Mouse (Mus musculus): ENCODE results near the gene Tulp4. TPM values are rescaled to one million over a fixed set of nuclear protein-coding genes. Genes with fewer than 3 reads are reported as not detected.

Gene Tulp4
- 100 to 1,000 TPM; 103 to 106 TPM for total RNA-seq (2021)
- long read RNA-seq, experiment 1, partial matches to known transcripts = 37 of 50 reads
- long read RNA-seq, experiment 1, other reads (novel, unspliced or antisense) = 13 of 50 reads
- long read RNA-seq, experiment 2, partial matches to known transcripts = 63 of 72 reads
- long read RNA-seq, experiment 2, other reads (novel, unspliced or antisense) = 8 of 72 reads

DNA sequence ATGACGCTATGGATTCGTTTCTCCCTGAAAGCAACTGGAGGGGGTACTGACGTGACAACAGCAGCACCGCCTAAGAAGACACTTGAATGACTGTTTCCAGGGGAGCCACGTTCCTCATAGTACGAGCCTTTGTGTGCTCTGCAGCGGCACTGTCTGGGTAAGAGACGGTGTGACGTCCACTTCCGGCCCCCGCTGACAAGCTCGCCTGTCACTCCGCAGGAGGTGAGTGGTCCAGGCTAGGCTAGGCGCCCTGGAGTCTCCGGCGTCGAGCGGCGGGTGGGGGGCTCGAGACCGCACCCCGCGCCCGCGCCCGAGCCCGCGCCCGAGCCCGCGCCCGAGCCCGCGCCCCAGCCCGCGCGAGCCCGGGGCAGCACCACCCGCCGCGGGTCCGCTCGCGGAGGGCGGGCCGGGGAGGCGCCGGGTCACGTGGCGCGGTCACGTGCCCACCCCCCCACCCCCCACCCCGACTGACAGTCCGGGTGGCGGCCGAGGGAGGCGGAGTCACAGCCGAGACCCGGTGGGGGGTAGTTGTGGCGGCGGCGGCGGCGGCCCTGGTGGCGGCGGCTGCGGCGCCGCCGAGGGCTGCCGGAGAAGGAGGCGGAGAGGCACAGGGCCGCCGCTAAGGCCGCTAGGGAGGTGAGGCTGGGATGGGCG, at the start of gene Tulp4:
Gene Tulp4, plus strand, starts transcription at position 77 of the 654 bp plus-strand sequence.
- intact Hi-C loops (cut with DNase I) = loop anchor here (5.0 kb wide), 1 partner anchor 51 kb away; no protein-coding TSS in a partner anchor
- peak; percentile 78 to 81 for DNase-seq

GRCm38 (mm10) chr17:6062793-6063192, 43.4 kb upstream of the Tulp4 start:
- no peak for DNase-seq
- intact Hi-C loops (cut with DNase I) = no loop called here

- intact Hi-C loops (cut with DNase I) = no loop called here
- no peak for DNase-seq
These were observed 42.7 kb upstream of the Tulp4 start for GRCm38 (mm10) chr17:6063532-6063931.

DNA sequence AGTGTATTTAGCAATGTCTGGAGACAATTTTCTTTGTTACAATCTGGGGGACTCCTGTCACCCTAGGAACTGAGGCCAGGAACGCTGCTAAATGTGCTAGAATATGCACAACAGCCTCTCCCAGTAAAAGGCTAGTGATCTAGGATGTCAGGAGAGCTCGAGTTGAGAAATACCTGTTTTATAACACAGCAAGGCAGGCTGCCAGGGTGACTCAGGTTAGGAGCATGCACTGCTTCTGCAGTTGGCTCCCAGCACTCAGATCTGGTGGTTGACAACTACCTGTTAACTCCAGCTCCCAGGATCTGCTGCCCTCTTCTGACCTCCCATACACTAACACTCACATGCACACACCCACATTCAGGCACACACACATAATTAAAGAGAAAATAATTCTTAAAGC, 40.2 kb upstream of the Tulp4 start:
- DNase-seq = no peak
- intact Hi-C loops (cut with DNase I) = no loop called here

DNA sequence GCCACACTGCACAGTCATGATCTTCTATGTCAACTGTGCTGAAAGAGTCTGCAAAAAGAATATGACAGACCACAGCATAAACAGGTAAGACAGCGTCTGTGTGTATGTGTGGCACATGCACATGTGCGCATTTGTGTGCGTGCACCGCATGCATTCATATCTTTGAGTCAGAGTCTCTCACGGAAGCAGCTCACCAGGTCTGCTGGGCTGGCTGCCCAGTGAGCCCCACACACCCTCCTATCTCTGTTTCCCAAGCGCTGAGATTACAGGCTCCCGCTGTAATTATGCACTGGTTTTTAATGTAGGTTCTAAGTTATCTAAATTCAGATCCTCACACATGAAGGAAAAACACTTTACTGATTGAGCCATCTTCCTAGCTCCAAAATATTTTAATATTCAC, 38.6 kb upstream of the Tulp4 start:
- intact Hi-C loops (cut with DNase I) = no loop called here
- no peak for DNase-seq

DNA sequence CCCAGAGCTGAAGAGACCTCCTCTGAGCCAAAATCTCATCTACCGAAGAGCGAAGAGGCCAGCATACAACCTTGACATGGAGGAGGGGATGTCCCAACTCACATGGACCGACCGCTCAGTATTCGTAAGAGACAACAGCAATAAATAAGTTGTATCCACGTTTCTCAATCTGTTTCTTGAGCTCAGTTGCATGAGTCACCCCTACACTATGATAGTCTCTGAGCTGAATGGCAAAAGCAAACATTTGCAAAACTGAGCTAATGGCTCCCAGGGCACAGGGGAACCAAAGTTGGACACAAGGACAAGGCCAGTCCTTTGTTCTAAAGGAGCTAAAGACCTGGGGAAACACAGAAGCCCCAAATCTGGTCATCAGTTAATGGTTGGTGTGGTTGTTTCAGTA, 36.4 kb upstream of the Tulp4 start:
- intact Hi-C loops (cut with DNase I) = no loop called here
- no peak for DNase-seq

GRCm38 (mm10) chr17:6073405-6073804, 32.8 kb upstream of the Tulp4 start:
- intact Hi-C loops (cut with DNase I) = no loop called here
- no peak for DNase-seq

DNA sequence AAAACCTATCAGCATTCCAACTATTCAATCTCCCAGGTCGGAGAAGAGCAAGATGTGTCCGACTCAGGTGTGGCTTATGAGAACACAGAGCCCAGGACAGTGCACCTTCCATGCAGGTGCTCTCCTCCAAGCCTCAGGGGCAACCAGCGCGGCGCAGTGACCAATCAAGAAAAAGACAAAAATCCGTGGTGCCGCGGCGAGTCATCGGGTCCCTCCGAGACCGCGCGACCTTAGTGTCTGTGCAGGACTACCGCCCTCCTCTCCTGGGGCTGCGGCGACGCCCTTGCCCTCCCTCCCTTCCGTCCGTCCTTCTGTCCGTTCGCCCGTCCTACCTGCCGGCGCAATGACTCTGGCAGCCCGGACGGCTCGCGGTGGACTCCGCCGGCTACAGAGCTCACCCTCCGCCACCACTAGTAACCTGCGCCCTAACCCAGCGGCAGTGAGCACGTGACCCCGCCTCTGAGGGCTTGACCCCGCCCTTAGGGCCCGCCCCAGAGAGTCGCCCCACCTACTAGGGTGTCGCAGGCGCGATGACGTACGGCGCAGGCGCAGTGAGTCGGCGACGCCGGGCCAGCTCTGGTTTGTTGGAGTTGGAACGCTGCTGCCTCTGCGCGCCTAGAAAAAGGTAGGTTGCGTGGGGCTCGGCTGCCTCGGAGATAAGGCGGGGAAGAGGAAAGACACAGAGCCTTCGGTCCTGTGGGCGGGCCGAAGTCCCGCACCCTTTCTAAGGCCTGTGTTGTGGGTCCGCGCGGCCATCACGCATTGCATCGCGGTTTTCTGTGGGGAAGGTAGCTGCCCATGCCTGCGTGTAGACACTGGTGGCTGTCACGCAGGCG, 26.7 kb upstream of the Tulp4 start, which contains the start of the genes Serac1 and Gtf2h5:
Gene Serac1, minus strand, starts transcription at position 455 of the 836 bp plus-strand sequence.
Gene Gtf2h5, plus strand, starts transcription at position 500 of the 836 bp plus-strand sequence.
- DNase-seq = peak; percentile 97
- intact Hi-C loops (cut with DNase I) = no loop called here

DNA sequence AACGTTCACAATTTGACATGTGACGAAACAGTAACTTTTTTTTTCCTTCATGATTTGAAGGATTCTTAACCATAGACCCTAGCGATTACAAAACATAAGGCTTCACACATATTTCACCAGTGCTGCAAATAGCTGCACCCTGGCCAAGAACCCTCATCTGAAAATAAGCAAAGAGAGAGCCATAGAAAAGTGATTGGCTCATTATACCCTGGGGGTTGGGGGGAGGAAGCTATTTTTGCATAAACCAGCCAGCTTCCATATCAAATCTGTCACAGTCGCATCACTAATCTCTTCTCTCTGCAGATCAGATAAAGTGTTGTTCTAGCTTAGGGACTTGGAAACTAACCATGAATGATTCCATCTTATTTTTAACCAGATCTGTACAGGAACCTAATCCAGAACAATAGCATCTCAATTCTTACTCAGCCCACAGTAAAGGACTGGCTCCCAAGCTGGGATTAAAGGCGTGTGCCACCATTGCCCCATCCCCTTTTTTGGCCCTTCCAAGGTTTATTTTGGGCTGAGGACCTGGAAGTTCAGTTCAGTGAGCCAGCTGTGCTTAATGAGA, 22.8 kb upstream of the Tulp4 start:
- intact Hi-C loops (cut with DNase I) = no loop called here
- DNase-seq = no peak

DNA sequence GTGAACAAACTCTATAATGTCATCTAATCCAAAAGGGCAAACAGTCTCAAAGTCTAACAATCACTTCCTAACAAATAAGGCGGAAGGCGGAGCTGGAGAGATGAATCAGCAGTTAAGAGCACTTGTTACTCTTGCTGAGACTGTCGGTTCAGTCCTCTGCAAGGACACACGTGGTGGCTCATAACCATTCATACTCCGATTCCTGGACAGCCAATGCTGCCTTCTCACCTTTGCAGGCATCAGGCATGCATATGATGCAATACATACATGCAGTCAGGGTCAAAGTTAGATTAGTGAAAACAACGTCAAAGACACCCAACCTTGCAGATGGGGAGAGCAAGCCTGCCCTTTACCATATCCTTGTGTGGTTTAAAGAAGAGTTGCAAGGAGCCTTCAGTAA, 14.6 kb upstream of the Tulp4 start:
- intact Hi-C loops (cut with DNase I) = no loop called here
- DNase-seq = no peak

- intact Hi-C loops (cut with DNase I) = no loop called here
- DNase-seq = no peak
These were observed 10.7 kb upstream of the Tulp4 start for GRCm38 (mm10) chr17:6095579-6095978.

DNA sequence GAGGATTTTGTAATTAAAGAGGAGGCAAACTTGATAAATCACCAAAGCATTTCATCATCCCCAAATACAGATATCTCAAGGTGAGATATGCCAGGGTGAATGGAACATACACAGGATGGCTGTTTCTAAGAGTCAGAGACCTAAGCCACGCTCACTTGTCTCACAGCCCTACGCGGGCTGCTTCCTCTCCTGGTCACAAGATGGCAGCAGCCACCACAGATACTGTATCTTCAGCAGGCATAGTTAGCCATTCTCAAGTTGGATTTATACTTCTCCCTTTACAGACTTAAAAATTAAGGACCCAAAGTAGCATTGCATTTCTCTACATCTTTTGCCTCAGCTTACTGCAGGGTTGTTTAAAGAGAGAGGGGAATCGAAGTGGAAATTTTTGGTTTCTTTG, 8.4 kb upstream of the Tulp4 start:
- DNase-seq = peak in 1 of 2 experiments; percentile 40
- intact Hi-C loops (cut with DNase I) = no loop called here

DNA sequence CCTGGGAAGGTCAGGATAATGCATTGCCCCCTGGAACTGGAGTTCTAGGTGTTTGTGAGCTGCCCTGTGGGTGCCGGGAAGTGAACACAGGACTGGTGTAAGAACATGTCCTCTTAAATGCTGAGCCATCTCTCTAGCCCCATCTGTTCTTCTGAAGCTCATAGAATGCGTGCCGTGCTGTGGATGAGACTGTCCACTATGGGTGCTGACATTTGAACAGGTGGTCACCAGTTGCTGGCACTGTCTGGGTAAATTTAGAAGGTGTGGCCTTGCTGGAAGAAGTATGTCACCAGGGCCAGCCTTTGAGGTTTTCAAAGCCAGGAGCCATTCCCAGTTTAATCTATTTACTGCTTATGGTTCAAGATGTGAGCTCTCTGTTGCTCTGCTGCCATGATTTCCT, 4.0 kb upstream of the Tulp4 start:
- no peak for DNase-seq
- intact Hi-C loops (cut with DNase I) = no loop called here

DNA sequence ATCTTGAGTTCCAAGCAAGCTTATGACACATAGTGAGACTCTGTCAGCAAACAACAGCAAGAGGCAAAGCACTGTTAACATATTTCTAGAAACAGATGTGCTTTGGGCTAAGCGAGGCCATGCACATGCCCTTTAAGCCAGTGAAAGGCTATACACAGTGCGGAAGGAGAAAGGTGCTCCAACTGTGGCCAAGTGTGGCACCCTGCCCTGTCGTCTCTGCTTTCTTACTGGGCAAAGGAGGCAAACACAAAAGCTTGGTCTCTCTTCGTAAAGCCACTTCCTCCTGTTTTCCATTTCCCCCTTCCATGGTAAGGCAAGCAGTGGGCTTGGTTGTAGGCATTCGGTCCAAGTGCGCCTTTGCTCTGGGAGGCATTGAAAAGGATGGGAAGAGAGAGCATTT, 2.7 kb upstream of the Tulp4 start:
- intact Hi-C loops (cut with DNase I) = no loop called here
- DNase-seq = no peak

DNA sequence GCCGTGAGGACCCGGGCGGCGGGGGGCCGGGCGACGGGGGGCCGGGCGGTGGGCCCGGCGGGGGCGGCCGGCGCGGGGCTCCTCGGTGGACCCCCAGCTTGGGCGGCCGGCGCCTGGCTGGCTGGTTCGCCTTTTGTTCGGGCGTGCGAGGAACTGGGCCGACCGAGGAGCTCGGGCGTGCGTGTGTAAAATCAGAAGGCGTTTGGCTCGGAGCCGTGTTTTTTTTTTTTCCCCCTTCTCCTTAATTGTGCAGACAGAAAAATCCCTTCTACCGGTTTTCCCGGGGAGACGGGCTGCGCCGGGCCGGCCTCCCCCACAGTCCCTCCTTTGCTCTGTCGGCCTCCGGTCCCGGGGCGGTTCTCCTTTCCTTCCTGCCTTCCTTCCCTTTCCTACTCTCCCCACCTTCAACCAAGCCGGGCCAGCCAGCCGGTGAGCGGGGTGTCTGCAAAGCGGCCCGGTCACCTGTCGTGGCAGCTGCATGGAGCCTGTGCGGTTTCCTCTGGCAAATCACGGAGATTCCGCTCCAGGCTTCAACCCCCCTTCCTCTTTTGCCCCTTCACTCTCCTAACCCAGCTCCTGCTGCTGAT, 871 bp downstream of the Tulp4 start:
- DNase-seq = peak; percentile 26 to 48
- intact Hi-C loops (cut with DNase I) = loop anchor here (5.0 kb wide), 1 partner anchor 50 kb away; no protein-coding TSS in a partner anchor

DNA sequence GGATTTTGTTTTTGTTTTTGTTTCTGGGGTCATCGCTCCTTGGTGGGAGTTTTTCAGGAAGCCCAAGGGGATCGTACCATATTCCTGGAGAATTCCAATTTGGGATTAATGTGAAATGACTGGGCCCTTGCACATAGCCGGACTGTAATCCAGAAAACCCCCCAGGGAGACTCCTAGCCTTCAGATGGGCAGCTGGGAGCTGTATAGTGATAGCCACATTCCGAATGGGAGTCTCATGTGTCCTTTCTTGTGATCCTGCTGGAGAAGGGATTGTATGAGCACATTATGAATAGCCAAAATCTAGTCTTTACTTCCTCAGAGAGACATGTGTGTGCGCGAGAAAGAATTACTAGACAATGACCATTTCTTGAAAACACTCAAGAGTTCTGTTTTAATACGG, 1.9 kb downstream of the Tulp4 start:
- intact Hi-C loops (cut with DNase I) = loop anchor here (5.0 kb wide), 1 partner anchor 49 kb away; no protein-coding TSS in a partner anchor
- no peak for DNase-seq

GRCm38 (mm10) chr17:6110956-6111355, 4.7 kb downstream of the Tulp4 start:
- intact Hi-C loops (cut with DNase I) = no loop called here
- no peak for DNase-seq

GRCm38 (mm10) chr17:6113653-6114052, 7.4 kb downstream of the Tulp4 start:
- intact Hi-C loops (cut with DNase I) = no loop called here
- DNase-seq = no peak

DNA sequence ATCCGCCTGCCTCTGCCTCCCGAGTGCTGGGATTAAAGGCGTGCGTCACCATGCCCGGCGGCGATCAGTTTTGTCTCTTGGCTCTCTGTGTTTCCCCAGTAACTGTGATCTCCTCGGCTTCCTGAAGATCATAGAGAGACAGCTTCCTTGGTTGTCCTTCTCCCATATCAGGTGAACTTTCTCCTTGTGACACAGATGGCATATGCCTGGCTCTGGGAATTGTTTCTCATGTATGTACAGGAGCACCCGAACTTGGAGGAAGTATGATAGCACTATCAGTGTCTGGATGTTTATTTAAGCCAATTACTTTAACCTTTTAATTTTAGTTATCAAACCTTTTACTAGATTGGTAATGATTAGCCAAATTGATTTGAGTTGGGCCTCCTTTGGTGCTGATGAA, 8.8 kb downstream of the Tulp4 start:
- DNase-seq = no peak
- intact Hi-C loops (cut with DNase I) = no loop called here

GRCm38 (mm10) chr17:6117148-6117725, 11.0 kb downstream of the Tulp4 start:
- intact Hi-C loops (cut with DNase I) = no loop called here
- no peak for DNase-seq
